Mouse (Mus musculus): Measurements from ENCODE around the gene Mroh2a. TPM values are rescaled to one million over a fixed set of nuclear protein-coding genes. Genes with fewer than 3 reads are reported as not detected.

Mroh2a gene
- polyA plus RNA-seq, 1 experiment from 2014 or later: 1.0 TPM

- Histone ChIP-seq H3K9me3 (peaks cover 74% of the 10 kb centered on the region), H3K27me3 (no peaks in the 10 kb centered on the region), H3K4me3 (no peak overlapping the region), H3K27ac (no peak overlapping the region), H3K36me3 (peaks cover 30% of the 10 kb centered on the region), H3K4me1 (no peaks in the 10 kb centered on the region), H3K4me2 (replicated peaks) (no peak overlapping the region), H3K9ac (no peak overlapping the region)
- WGBS: 73% methylated on average over 10 of the region's 10 CpGs
- ATAC-seq (ENCODE audit: low FRiP score, low read depth): no peak
These were observed 30.3 kb downstream of the Mroh2a start for GRCm38 (mm10) chr1:88256886-88257663.

GRCm38 (mm10) chr1:88257681-88258080 is 30.9 kb downstream of the Mroh2a start:
- no peak overlapping the region for H3K4me2 ChIP-seq (replicated peaks)
- no peak overlapping the region for H3K4me3 ChIP-seq
- H3K36me3 ChIP-seq: peaks cover 36% of the 10 kb centered on the region
- no peak for ATAC-seq (ENCODE audit: low FRiP score, low read depth)
- no peaks in the 10 kb centered on the region for H3K27me3 ChIP-seq
- no peak overlapping the region for H3K27ac ChIP-seq
- WGBS: 82% methylated on average over 6 of the region's 6 CpGs
- no peak overlapping the region for H3K9ac ChIP-seq
- peaks cover 3% of the 10 kb centered on the region; the same call in 1 of the 2 replicates for H3K4me1 ChIP-seq
- H3K9me3 ChIP-seq: peaks cover 68% of the 10 kb centered on the region

GRCm38 (mm10) chr1:88258361-88258760 is 31.6 kb downstream of the Mroh2a start:
- H3K27me3 ChIP-seq: no peaks in the 10 kb centered on the region
- no peak for ATAC-seq (ENCODE audit: low FRiP score, low read depth)
- no peak overlapping the region for H3K27ac ChIP-seq
- peaks cover 3% of the 10 kb centered on the region; the same call in 1 of the 2 replicates for H3K4me1 ChIP-seq
- peaks cover 43% of the 10 kb centered on the region for H3K36me3 ChIP-seq
- H3K9me3 ChIP-seq: peaks cover 64% of the 10 kb centered on the region
- 71% methylated on average over 6 of the region's 6 CpGs for WGBS
- H3K4me2 ChIP-seq (replicated peaks): no peak overlapping the region
- H3K9ac ChIP-seq: no peak overlapping the region
- H3K4me3 ChIP-seq: no peak overlapping the region

- WGBS: 76% methylated on average over 8 of the region's 8 CpGs
- Histone ChIP-seq H3K4me2 (replicated peaks) (no peak overlapping the region), H3K9me3 (peaks cover 59% of the 10 kb centered on the region), H3K36me3 (peaks cover 50% of the 10 kb centered on the region), H3K4me1 (peaks cover 3% of the 10 kb centered on the region; the same call in 1 of the 2 replicates), H3K27ac (no peak overlapping the region), H3K4me3 (no peak overlapping the region), H3K9ac (no peak overlapping the region), H3K27me3 (no peaks in the 10 kb centered on the region)
- ATAC-seq (ENCODE audit: low FRiP score, low read depth): no peak
These were observed 32.3 kb downstream of the Mroh2a start for GRCm38 (mm10) chr1:88258881-88259642.

GRCm38 (mm10) chr1:88259643-88260024 is 32.8 kb downstream of the Mroh2a start:
- H3K9ac ChIP-seq: no peak overlapping the region
- H3K36me3 ChIP-seq: peaks cover 55% of the 10 kb centered on the region
- H3K27me3 ChIP-seq: no peaks in the 10 kb centered on the region
- H3K4me1 ChIP-seq: peaks cover 3% of the 10 kb centered on the region; the same call in 1 of the 2 replicates
- ATAC-seq (ENCODE audit: low FRiP score, low read depth): no peak
- no peak overlapping the region for H3K4me3 ChIP-seq
- H3K4me2 ChIP-seq (replicated peaks): no peak overlapping the region
- peaks cover 57% of the 10 kb centered on the region for H3K9me3 ChIP-seq
- no peak overlapping the region for H3K27ac ChIP-seq
- 75% methylated on average over 4 of the region's 4 CpGs for WGBS

GRCm38 (mm10) chr1:88260114-88260513 is 33.3 kb downstream of the Mroh2a start:
- Histone ChIP-seq H3K9ac (no peak overlapping the region), H3K4me3 (no peak overlapping the region), H3K9me3 (peaks cover 52% of the 10 kb centered on the region), H3K27me3 (no peaks in the 10 kb centered on the region), H3K4me2 (replicated peaks) (no peak overlapping the region), H3K27ac (no peak overlapping the region), H3K4me1 (peaks cover 3% of the 10 kb centered on the region; the same call in 1 of the 2 replicates), H3K36me3 (peaks cover 60% of the 10 kb centered on the region)
- ATAC-seq (ENCODE audit: low FRiP score, low read depth): 0 out of 2 replicates have a peak, but pooled peaks have one; percentile 1
- WGBS: 82% methylated on average over 6 of the region's 6 CpGs

- no peak overlapping the region for H3K9ac ChIP-seq
- H3K4me2 ChIP-seq (replicated peaks): no peak overlapping the region
- no peak for ATAC-seq (ENCODE audit: low FRiP score, low read depth)
- peaks cover 67% of the 10 kb centered on the region for H3K36me3 ChIP-seq
- no peak overlapping the region for H3K4me3 ChIP-seq
- no peak overlapping the region for H3K27ac ChIP-seq
- no peaks in the 10 kb centered on the region for H3K27me3 ChIP-seq
- H3K9me3 ChIP-seq: peaks cover 50% of the 10 kb centered on the region
- 83% methylated on average over 10 of the region's 10 CpGs for WGBS
- H3K4me1 ChIP-seq: peaks cover 3% of the 10 kb centered on the region; the same call in 1 of the 2 replicates
These were observed 34.0 kb downstream of the Mroh2a start for GRCm38 (mm10) chr1:88260604-88261377.

GRCm38 (mm10) chr1:88261706-88262105 is 34.9 kb downstream of the Mroh2a start:
- 87% methylated on average over 7 of the region's 7 CpGs for WGBS
- no peak overlapping the region for H3K9ac ChIP-seq
- H3K27me3 ChIP-seq: no peaks in the 10 kb centered on the region
- peaks cover 76% of the 10 kb centered on the region for H3K36me3 ChIP-seq
- no peak overlapping the region for H3K4me3 ChIP-seq
- peaks cover 42% of the 10 kb centered on the region for H3K9me3 ChIP-seq
- no peak overlapping the region for H3K27ac ChIP-seq
- no peak for ATAC-seq (ENCODE audit: low FRiP score, low read depth)
- peaks cover 3% of the 10 kb centered on the region; the same call in 1 of the 2 replicates for H3K4me1 ChIP-seq
- H3K4me2 ChIP-seq (replicated peaks): no peak overlapping the region

- H3K4me1 ChIP-seq: peaks cover 3% of the 10 kb centered on the region; the same call in 1 of the 2 replicates
- no peaks in the 10 kb centered on the region for H3K27me3 ChIP-seq
- H3K4me2 ChIP-seq (replicated peaks): no peak overlapping the region
- peaks cover 36% of the 10 kb centered on the region for H3K9me3 ChIP-seq
- peaks cover 82% of the 10 kb centered on the region for H3K36me3 ChIP-seq
- WGBS: 79% methylated on average over 4 of the region's 4 CpGs
- H3K9ac ChIP-seq: no peak overlapping the region
- no peak overlapping the region for H3K4me3 ChIP-seq
- ATAC-seq (ENCODE audit: low FRiP score, low read depth): 0 out of 2 replicates have a peak, but pooled peaks have one; percentile 0
- no peak overlapping the region for H3K27ac ChIP-seq
These were observed 35.5 kb downstream of the Mroh2a start for GRCm38 (mm10) chr1:88262255-88262654.

- no peak for ATAC-seq (ENCODE audit: low FRiP score, low read depth)
These were observed 36.2 kb downstream of the Mroh2a start for GRCm38 (mm10) chr1:88262961-88263360.

GRCm38 (mm10) chr1:88263778-88264177 is 37.0 kb downstream of the Mroh2a start:
- Histone ChIP-seq H3K36me3 (peaks cover 97% of the 10 kb centered on the region), H3K4me3 (no peak overlapping the region), H3K9ac (no peak overlapping the region), H3K9me3 (peaks cover 25% of the 10 kb centered on the region; the same call in 1 of the 2 replicates), H3K27me3 (no peaks in the 10 kb centered on the region), H3K4me1 (peaks cover 3% of the 10 kb centered on the region; the same call in 1 of the 2 replicates), H3K4me2 (replicated peaks) (no peak overlapping the region), H3K27ac (no peak overlapping the region)
- ATAC-seq (ENCODE audit: low FRiP score, low read depth): no peak
- WGBS: 90% methylated on average over 5 of the region's 5 CpGs

More at GRCm38 (mm10) chr1:88262961-88263360, 36.2 kb downstream of the Mroh2a start:
- Histone ChIP-seq H3K4me3 (no peak overlapping the region), H3K27me3 (no peaks in the 10 kb centered on the region), H3K9me3 (peaks cover 29% of the 10 kb centered on the region), H3K4me2 (replicated peaks) (no peak overlapping the region), H3K9ac (no peak overlapping the region), H3K27ac (no peak overlapping the region), H3K4me1 (peaks cover 3% of the 10 kb centered on the region; the same call in 1 of the 2 replicates), H3K36me3 (peaks cover 89% of the 10 kb centered on the region)
- WGBS: 74% methylated on average over 6 of the region's 6 CpGs
